Mouse (Mus musculus) bone marrow macrophage, adult 2 months (primary cell): ENCODE data around the gene Six2.

ENCODE experiments used
- CTCF ChIP-seq: IDR thresholded peaks from 2 replicates; pipeline ENCODE4 v1.5.1; 2012; ENCODE audit warnings: low read depth, mild to moderate bottlenecking, low read length, moderate library complexity
- POLR2A ChIP-seq: IDR thresholded peaks from 2 replicates; pipeline ENCODE4 v1.6.1; 2012; ENCODE audit warnings: mild to moderate bottlenecking, low read depth, low read length, borderline replicate concordance

DNA sequence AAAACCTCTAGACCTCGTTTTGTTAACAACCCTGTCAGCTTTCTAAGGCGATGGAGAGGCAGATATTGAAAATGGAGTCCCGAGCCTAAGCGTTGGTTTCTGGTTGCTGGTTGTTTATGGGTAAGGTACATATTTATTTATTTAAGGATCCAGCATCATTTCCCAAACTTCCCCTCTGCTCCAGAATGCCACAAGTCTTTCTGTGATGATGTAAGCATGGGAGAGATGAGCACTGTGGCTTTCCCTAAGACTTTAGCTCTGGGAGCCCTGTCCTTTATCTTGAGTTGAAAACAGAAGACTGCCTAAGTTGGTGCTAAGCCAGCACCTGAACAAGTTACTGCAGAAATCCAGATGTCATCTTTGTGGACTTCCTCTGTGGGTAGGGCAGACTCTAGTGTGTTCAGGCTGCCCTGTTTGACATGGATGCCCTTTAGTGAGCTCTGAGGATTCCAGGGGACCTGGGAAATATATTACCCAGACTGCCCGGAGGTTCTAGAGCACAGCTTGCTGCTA, 1.8 kb upstream of the Six2 start:
- TF ChIP-seq CTCF (no peak), POLR2A (no peak)
